Mouse (Mus musculus) Muller cell, postnatal 12 days (primary cell): ENCODE measurements around the gene Smap1.
A peak's percentile ranks its signal among the peaks of the same experiment; 100 is the strongest.

ENCODE experiments used
- DNase-seq: peaks from one replicate; pipeline ENCODE4 v3.0.0-alpha.2; 2015; ENCODE audit errors: inconsistent ontology term

The Smap1 gene

DNA sequence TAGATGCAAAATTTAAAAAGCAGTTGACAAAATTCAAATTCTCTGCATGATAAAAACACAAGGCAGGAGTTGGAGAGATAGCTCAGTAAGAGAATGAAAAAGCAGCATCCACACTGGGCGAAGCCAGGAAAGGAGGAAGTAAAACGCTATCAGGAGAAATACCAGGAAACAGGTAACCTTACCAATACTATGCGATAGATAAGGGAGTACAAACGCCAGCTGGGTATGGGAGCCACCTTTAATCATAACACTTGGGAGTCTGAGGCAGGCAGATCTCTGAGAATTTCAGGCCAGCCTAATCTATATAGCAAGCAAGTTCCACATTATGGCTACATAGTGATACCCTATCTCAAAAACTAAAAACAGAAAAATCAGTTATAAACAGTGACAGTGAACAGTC is 85.5 kb downstream of the Smap1 start:
- no peak for DNase-seq

- DNase-seq = peak; percentile 15
These were observed 87.3 kb downstream of the Smap1 start for GRCm38 (mm10) chr1:23834819-23835218.

- DNase-seq = no peak
These were observed 87.9 kb downstream of the Smap1 start for GRCm38 (mm10) chr1:23834246-23834645.

- peak; percentile 28 for DNase-seq
These were observed 95.0 kb downstream of the Smap1 start for GRCm38 (mm10) chr1:23826887-23827758.

DNA sequence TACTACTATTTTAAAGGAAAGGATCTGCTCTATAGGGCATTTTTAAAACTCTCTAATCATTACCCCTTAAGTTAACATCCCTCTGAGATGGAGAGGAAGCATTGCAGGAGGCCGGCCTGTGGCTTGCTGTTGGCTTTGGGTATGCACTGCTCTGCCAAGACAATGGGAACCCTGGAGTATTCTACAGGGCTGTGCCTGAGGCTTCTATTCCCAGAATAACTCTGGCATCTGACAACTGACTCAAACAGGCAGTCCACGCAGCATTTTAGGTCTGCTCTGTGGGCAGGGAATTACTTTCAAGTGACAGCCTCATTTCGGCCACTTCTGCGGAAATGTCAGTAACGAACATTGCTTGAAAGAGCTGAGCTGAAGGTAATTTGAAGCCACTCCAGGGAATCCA is 100.5 kb downstream of the Smap1 start:
- peak; percentile 57 for DNase-seq

- DNase-seq = no peak
These were observed 123.8 kb downstream of the Smap1 start for GRCm38 (mm10) chr1:23798306-23798705.
